In the genomic region with DNA sequence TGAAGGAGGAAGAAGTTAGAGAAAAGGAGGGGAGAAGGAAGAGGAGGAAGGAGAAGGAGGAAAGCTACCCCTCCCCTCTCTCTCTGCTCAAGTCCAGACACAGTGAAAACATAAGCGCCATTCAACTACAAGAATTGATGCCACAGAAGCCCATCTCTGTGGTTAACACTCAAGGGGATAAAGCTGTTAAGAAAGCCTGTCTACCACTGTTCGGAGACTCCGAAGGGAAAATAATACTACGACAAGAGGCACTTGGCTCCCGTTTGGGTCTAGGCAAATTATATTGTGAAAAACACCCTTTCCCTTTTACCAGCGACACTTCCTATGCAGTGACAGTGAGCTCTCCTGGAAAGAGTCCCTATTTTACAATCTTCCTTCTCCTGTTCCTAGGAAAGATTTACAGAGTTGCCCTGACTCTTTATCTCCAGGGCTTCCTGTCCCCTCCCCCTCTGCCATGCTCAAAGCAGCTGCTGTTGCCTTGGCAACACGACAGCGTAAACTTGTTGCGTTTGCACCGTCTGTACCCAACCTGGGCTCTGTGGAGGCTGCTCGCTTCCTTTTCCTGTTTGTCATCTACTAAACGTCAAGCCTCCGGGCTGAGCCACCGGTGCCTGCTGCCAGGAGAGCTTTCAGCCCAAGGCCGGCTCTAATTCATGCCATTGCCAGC, we compare ENCODE assay signal across 7 mouse cellular contexts. TPM values are rescaled to one million over a fixed set of nuclear protein-coding genes. Genes with fewer than 3 reads are reported as not detected.
A peak's percentile ranks its signal among the peaks of the same experiment; 100 is the strongest.
DNase-seq lines count a peak whose midpoint lies in the region; ATAC-seq and TF ChIP-seq lines count a peak whose summit lies in the region.

No protein-coding gene starts in this region.

- no peaks in the 10 kb centered on the region for H3K36me3 ChIP-seq in intestine, embryonic 15.5 days
- no peaks in the 10 kb centered on the region for H3K36me3 ChIP-seq in small intestine, adult 2 months (ENCODE audit: control insufficient read depth, insufficient read depth, low read length)

- peak overlapping the region; percentile 4 for H3K4me3 ChIP-seq in cortical plate, adult 2 months (ENCODE audit: insufficient read depth, low read length)
- peak overlapping the region; percentile 26 for H3K4me3 ChIP-seq in intestine, embryonic 15.5 days (replicated peaks)
- peak overlapping the region; percentile 24 for H3K4me3 ChIP-seq in small intestine, adult 2 months (ENCODE audit: low read depth, low read length)

- no peaks in the 10 kb centered on the region for H3K9me3 ChIP-seq in intestine, embryonic 15.5 days

- H3K4me1 ChIP-seq in cortical plate, adult 2 months (ENCODE audit: control insufficient read depth, insufficient read depth, low read length): peaks cover 6% of the 10 kb centered on the region
- 0 out of 2 replicates have a peak, but pooled peaks cover 3% of the 10 kb centered on the region for H3K4me1 ChIP-seq in intestine, embryonic 15.5 days (replicated peaks)
- no peaks in the 10 kb centered on the region for H3K4me1 ChIP-seq in small intestine, adult 2 months (ENCODE audit: control insufficient read depth, insufficient read depth, insufficient read length, low read length)

- intact Hi-C loops in left cerebral cortex, postnatal 25 days (cut with DNase I): no loop called here

- 6% methylated on average over 15 of the region's 15 CpGs for WGBS in intestine, embryonic 15.5 days
- 10% methylated on average over 15 of the region's 15 CpGs for WGBS in small intestine, adult 2 months

- no peaks in the 10 kb centered on the region for H3K27me3 ChIP-seq in intestine, embryonic 15.5 days (replicated peaks)
- H3K27me3 ChIP-seq in small intestine, adult 2 months (ENCODE audit: control insufficient read depth, insufficient read depth, low read length): no peaks in the 10 kb centered on the region

- peak overlapping the region; percentile 28; the same call in 1 of the 2 replicates for H3K27ac ChIP-seq in cortical plate, adult 2 months (ENCODE audit: insufficient read depth, low read length)
- no peak overlapping the region for H3K27ac ChIP-seq in intestine, embryonic 15.5 days
- no peak overlapping the region for H3K27ac ChIP-seq in small intestine, adult 2 months (ENCODE audit: insufficient read depth, low read depth, low read length)

- DNase-seq in adrenal gland, postnatal 10 days: peak; percentile 84
- DNase-seq in left cerebral cortex, postnatal 25 days (ENCODE audit: low spot score in 2 of 2): peak; percentile 83 to 89

- no peak for TF ChIP-seq CTCF in cortical plate, adult 2 months (IDR thresholded peaks at IDR 0.05; ENCODE audit: extremely low read depth, insufficient read depth, low read length)
- no peak for TF ChIP-seq CTCF in small intestine, adult 2 months (IDR thresholded peaks at IDR 0.05; ENCODE audit: extremely low read depth, insufficient read length, insufficient replicate concordance, low read depth, low read length)

- TF ChIP-seq POLR2A in cortical plate, adult 2 months (IDR thresholded peaks at IDR 0.05; ENCODE audit: extremely low read depth, insufficient read depth, low read length): 0 out of 2 replicates have a peak, but pooled peaks have one; percentile 32
- no peak for TF ChIP-seq POLR2A in small intestine, adult 2 months (IDR thresholded peaks at IDR 0.05; ENCODE audit: low read depth, low read length)

- H3K4me2 ChIP-seq in intestine, embryonic 15.5 days (replicated peaks): peak overlapping the region; percentile 67

- ATAC-seq in granulocyte monocyte progenitor cell, adult 5-6 weeks (replicated peaks; ENCODE audit: poor library complexity, severe bottlenecking): peak; percentile 94
- ATAC-seq in intestine, embryonic 15.5 days: peak; percentile 88
- ATAC-seq in megakaryocyte-erythroid progenitor cell, adult 5-6 weeks (replicated peaks; ENCODE audit: low FRiP score, low TSS enrichment, poor library complexity, severe bottlenecking): peak; percentile 91

- 0 out of 2 replicates have a peak overlapping the region, but pooled peaks have one; percentile 1 for H3K9ac ChIP-seq in intestine, embryonic 15.5 days

RNA-seq across cellular contexts. Expression of a gene that starts 10.4 kb away (rescaled TPM):
- total RNA-seq in adrenal gland, postnatal 10 days (2021): under 1 TPM; 0.27 to 0.63 TPM
- polyA plus RNA-seq in cortical plate, adult 2 months (2012; rRNA removed): 3.5 and 4.1 TPM in 2 replicates
- not detected in 2 replicates for total RNA-seq in granulocyte monocyte progenitor cell, adult 5-6 weeks (2014; fragmentation: Nextera tagmentation)
- not detected in 2 replicates for total RNA-seq in granulocyte monocyte progenitor cell, adult 5-6 weeks (2017)
- 0.06 and 0.24 TPM in 2 replicates for polyA plus RNA-seq in intestine, embryonic 15.5 days (2015; fragmentation: Nextera tagmentation; extraction: Ambion mirVana)
- 1 to 10 TPM; 7.4 to 9.6 TPM for total RNA-seq in left cerebral cortex, postnatal 25 days (2021)
- not detected in 2 replicates for total RNA-seq in megakaryocyte-erythroid progenitor cell, adult 5-6 weeks (2014; fragmentation: Nextera tagmentation)
- total RNA-seq in megakaryocyte-erythroid progenitor cell, adult 5-6 weeks (2017): 0.11 TPM in 1 of 2 replicates, not detected in the other
- polyA plus RNA-seq in small intestine, adult 2 months (2012; rRNA removed): 0.04 TPM in 1 of 2 replicates, not detected in the other

Comparison
In these comparisons a context has a peak if more than half of its experiments do, and no peak if none do; other contexts are left out.
1. RNA of a gene that starts 10.4 kb away (total RNA-seq): 7.4 to 9.6 TPM in left cerebral cortex, postnatal 25 days; 0.27 to 0.63 TPM in adrenal gland, postnatal 10 days, not detected in granulocyte monocyte progenitor cell, adult 5-6 weeks and 0.11 TPM in megakaryocyte-erythroid progenitor cell, adult 5-6 weeks; every median in the first group is over 4 times any median in the second.
2. Peak in every context shown above with its lines, with median percentiles within 50 percentile points of each other: H3K4me3 ChIP-seq and ATAC-seq.